Mouse (Mus musculus) frontal cortex, postnatal 25 days (tissue): Measurements from ENCODE around the gene Pak2.
"Not testable (repeated sequence)": the region's sequence is repeated elsewhere in the genome, so short reads cannot be mapped to it uniquely, and the experiment has no call there.

Experiments
- DNase-seq, 2 experiments: peaks; one replicate each; pipeline ENCODE4 v3.0.0; 2022; ENCODE audit warnings: low spot score in 2 of 2

The Pak2 gene

GRCm38 (mm10) chr16:32097757-32098156, 18.6 kb upstream of the Pak2 start:
- not testable (repeated sequence) for DNase-seq

GRCm38 (mm10) chr16:32091466-32091865, 12.3 kb upstream of the Pak2 start:
- no peak for DNase-seq

- DNase-seq, result no peak
These were observed 8.7 kb upstream of the Pak2 start for GRCm38 (mm10) chr16:32087629-32088443.

GRCm38 (mm10) chr16:32078408-32078990, 643 bp downstream of the Pak2 start:
- no peak for DNase-seq

- no peak for DNase-seq
These were observed 1.3 kb downstream of the Pak2 start for GRCm38 (mm10) chr16:32077648-32078407.

- no peak for DNase-seq
These were observed 2.7 kb downstream of the Pak2 start for GRCm38 (mm10) chr16:32076406-32076805.

GRCm38 (mm10) chr16:32075762-32076161, 3.4 kb downstream of the Pak2 start:
- DNase-seq, result no peak

GRCm38 (mm10) chr16:32070070-32070469, 9.1 kb downstream of the Pak2 start:
- DNase-seq, result not testable (repeated sequence)

GRCm38 (mm10) chr16:32068389-32069300, 10.5 kb downstream of the Pak2 start:
- no peak for DNase-seq

GRCm38 (mm10) chr16:32066899-32067298, 12.2 kb downstream of the Pak2 start:
- DNase-seq, result no peak

GRCm38 (mm10) chr16:32063900-32064299, 15.2 kb downstream of the Pak2 start:
- no peak for DNase-seq

GRCm38 (mm10) chr16:32062226-32062625, 16.9 kb downstream of the Pak2 start:
- DNase-seq, result no peak

- no peak for DNase-seq
These were observed 19.2 kb downstream of the Pak2 start for GRCm38 (mm10) chr16:32059840-32060523.

GRCm38 (mm10) chr16:32058817-32059216, 20.3 kb downstream of the Pak2 start:
- no peak for DNase-seq

GRCm38 (mm10) chr16:32042367-32042766, 36.8 kb downstream of the Pak2 start:
- no peak for DNase-seq

GRCm38 (mm10) chr16:32019678-32020077, 59.5 kb downstream of the Pak2 start:
- no peak for DNase-seq

- DNase-seq, result no peak
These were observed 68.8 kb downstream of the Pak2 start for GRCm38 (mm10) chr16:32010330-32010729.

GRCm38 (mm10) chr16:32009913-32010312, 69.2 kb downstream of the Pak2 start:
- DNase-seq, result no peak

- DNase-seq, result no peak
These were observed 70.4 kb downstream of the Pak2 start for GRCm38 (mm10) chr16:32008529-32009293.

- no peak for DNase-seq
These were observed 74.4 kb downstream of the Pak2 start for GRCm38 (mm10) chr16:32004731-32005130.
